Mouse (Mus musculus) heart, adult 2 months (tissue): Measurements from ENCODE around the gene Fbxl21. TPM values are rescaled to one million over a fixed set of nuclear protein-coding genes. Genes with fewer than 3 reads are reported as not detected.
A peak's percentile ranks its signal among the peaks of the same experiment; 100 is the strongest.

ENCODE experiments used
- DNase-seq, 2 experiments: peaks; one replicate each; pipeline ENCODE4 v3.0.0; 2021
- H3K27ac ChIP-seq: fragments of 200-600 bp; 2 replicates; pipeline ENCODE4 v1.8.1; 2022
- H3K27me3 ChIP-seq: fragments of 200-500 bp; 2 replicates; pipeline ENCODE4 v1.6.1; 2012; ENCODE audit warnings: mild to moderate bottlenecking, low read length, inconsistent platforms, mixed read lengths; ENCODE audit not compliant: control insufficient read depth, insufficient read depth
- H3K36me3 ChIP-seq: fragments of 200-500 bp; 2 replicates; pipeline ENCODE4 v1.6.1; 2012; ENCODE audit warnings: low read length, inconsistent platforms; ENCODE audit not compliant: control insufficient read depth, insufficient read depth
- H3K4me1 ChIP-seq: fragments of 200-500 bp; 2 replicates; pipeline ENCODE4 v1.6.1; 2011; ENCODE audit warnings: low read length; ENCODE audit not compliant: control insufficient read depth, insufficient read depth
- H3K4me3 ChIP-seq: fragments of 200-600 bp; 2 replicates; pipeline ENCODE4 v1.8.1; 2022
- H3K79me2 ChIP-seq: fragments of 200-500 bp; replicated peaks from 2 replicates; pipeline ENCODE4 v1.6.1; 2012; ENCODE audit warnings: mild to moderate bottlenecking, inconsistent platforms, low read length, moderate library complexity, mixed read lengths; ENCODE audit not compliant: control insufficient read depth, insufficient read depth
- H3K9ac ChIP-seq: fragments of 200-500 bp; 2 replicates; pipeline ENCODE4 v1.6.1; 2012; ENCODE audit warnings: low read depth, mild to moderate bottlenecking, control low read depth, inconsistent platforms, low read length, mixed read lengths
- CTCF ChIP-seq: fragments of 200-600 bp; IDR thresholded peaks from 2 replicates; pipeline ENCODE4 v1.8.1; 2022; ENCODE audit warnings: antibody characterized with exemption, mild to moderate bottlenecking, moderate library complexity
- EP300 ChIP-seq: fragments of 200-500 bp; IDR thresholded peaks from 2 replicates; pipeline ENCODE4 v1.6.1; 2011; ENCODE audit warnings: low read depth, low read length, control low read depth; ENCODE audit not compliant: insufficient read depth
- POLR2A ChIP-seq: fragments of 200-500 bp; IDR thresholded peaks from 2 replicates; pipeline ENCODE4 v1.6.1; 2011; ENCODE audit warnings: mild to moderate bottlenecking, low read depth, low read length, control low read depth; ENCODE audit not compliant: insufficient read depth
- WGBS: fragments of 180-500 bp; shearing (Covaris S2); methylation state at CpG from one replicate; pipeline ENCODE4 v1.1.7; 2018; 5-methylcytosine and 5-hydroxymethylcytosine counted together
- intact Hi-C: fragments of 180-260 bp; cut with DNase I; formaldehyde crosslinking; loops from one replicate; pipeline ENCODE4 v1.15.1; 2025
- polyA plus RNA-seq: library from polyadenylated mRNA; depleted of rRNA; stranded (reverse); fragments of >200 nt; gene quantifications from 2 replicates; pipeline ENCODE4 v1.2.3, GENCODE M21; 2012
- total RNA-seq, 2 experiments: library from RNA; stranded (reverse); gene quantifications; 2 replicates each; pipeline ENCODE4 v1.2.3; 2021

Fbxl21 gene
- total and polyA plus RNA-seq, 3 experiments, result 0.31 to 0.97 (median 0.68) TPM

- Histone ChIP-seq H3K27ac (no peak overlapping the region), H3K27me3 (no peaks in the 10 kb centered on the region), H3K36me3 (no peaks in the 10 kb centered on the region), H3K79me2 (no peaks in the 10 kb centered on the region), H3K4me3 (no peak overlapping the region), H3K4me1 (peaks cover 1% of the 10 kb centered on the region; the same call in 1 of the 2 replicates), H3K9ac (no peak overlapping the region)
- WGBS, result 62% methylated on average over 3 of the region's 3 CpGs
- DNase-seq, result no peak
- intact Hi-C loops, result no loop called here
- no peak for TF ChIP-seq CTCF
- no peak for TF ChIP-seq EP300
- no peak for TF ChIP-seq POLR2A
Measured at GRCm38 (mm10) chr13:56558811-56559210, 36.5 kb downstream of the Fbxl21 start.

DNA sequence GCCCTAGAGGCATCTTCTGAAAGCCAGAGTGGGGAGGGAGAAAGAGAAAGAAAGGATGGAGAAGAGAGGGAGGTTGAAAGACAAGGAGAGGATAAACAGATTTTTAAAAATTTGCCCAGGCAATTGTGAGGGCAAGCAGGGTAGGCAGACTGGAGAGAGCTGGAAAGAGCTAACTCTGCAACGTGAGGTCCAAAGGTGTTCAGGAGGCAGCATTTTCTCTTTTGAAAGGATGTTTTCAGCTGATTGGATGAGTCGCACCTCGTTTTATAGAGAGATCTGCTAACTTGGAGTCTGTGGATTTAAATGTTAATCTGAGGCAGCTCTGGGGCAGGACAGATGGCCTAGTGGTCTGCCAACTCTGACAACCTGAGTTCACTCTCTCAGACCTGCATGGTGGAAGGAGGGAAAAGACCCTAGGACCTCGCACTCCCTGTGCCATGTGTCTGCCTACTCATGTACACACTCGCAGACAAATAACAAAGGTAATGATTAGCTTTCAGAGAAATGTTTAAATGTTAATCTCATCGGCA is 37.6 kb downstream of the Fbxl21 start:
- TF ChIP-seq CTCF, result no peak
- no peak for TF ChIP-seq EP300
- no peak for TF ChIP-seq POLR2A
- H3K4me1 ChIP-seq, result peaks cover 1% of the 10 kb centered on the region; the same call in 1 of the 2 replicates
- H3K4me3 ChIP-seq, result no peak overlapping the region
- H3K27ac ChIP-seq, result no peak overlapping the region
- no peaks in the 10 kb centered on the region for H3K27me3 ChIP-seq
- H3K79me2 ChIP-seq, result no peaks in the 10 kb centered on the region
- intact Hi-C loops, result no loop called here
- no peaks in the 10 kb centered on the region for H3K36me3 ChIP-seq
- no peak for DNase-seq
- H3K9ac ChIP-seq, result no peak overlapping the region
- 88% methylated on average over 6 of the region's 6 CpGs for WGBS

DNA sequence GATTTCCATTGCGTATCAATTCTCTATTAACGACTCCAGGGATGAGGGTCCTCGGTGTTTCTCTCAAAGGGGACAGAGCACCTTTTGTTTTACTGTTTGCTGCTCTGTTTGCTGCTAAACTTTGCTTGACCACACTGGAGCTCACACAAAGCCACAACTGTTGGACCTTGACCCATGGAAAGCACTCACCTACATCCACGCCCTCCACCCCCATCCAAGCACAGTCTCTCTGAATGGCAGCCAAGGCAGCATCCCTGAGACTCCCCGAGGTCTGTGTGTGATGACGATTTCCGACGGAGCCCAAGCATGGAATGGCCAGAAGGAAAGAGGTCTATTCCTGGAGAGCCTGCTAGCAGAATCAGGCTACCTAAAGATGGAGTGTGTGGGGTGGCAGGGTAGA is 38.9 kb downstream of the Fbxl21 start:
- WGBS, result 77% methylated on average over 8 of the region's 8 CpGs
- H3K9ac ChIP-seq, result no peak overlapping the region
- peaks cover 1% of the 10 kb centered on the region; the same call in 1 of the 2 replicates for H3K4me1 ChIP-seq
- H3K36me3 ChIP-seq, result no peaks in the 10 kb centered on the region
- no peak for TF ChIP-seq POLR2A
- no peak for TF ChIP-seq EP300
- TF ChIP-seq CTCF, result no peak
- intact Hi-C loops, result no loop called here
- no peak overlapping the region for H3K4me3 ChIP-seq
- no peaks in the 10 kb centered on the region for H3K79me2 ChIP-seq
- DNase-seq, result no peak
- H3K27ac ChIP-seq, result no peak overlapping the region
- H3K27me3 ChIP-seq, result no peaks in the 10 kb centered on the region

- TF ChIP-seq POLR2A, result no peak
- no peak for TF ChIP-seq EP300
- TF ChIP-seq CTCF, result peak; percentile 79
- Histone ChIP-seq H3K4me1 (peaks cover 5% of the 10 kb centered on the region), H3K27me3 (no peaks in the 10 kb centered on the region), H3K36me3 (no peaks in the 10 kb centered on the region), H3K79me2 (no peaks in the 10 kb centered on the region), H3K27ac (no peak overlapping the region), H3K9ac (no peak overlapping the region), H3K4me3 (no peak overlapping the region)
- WGBS, result 38% methylated on average over 6 of the region's 6 CpGs
- intact Hi-C loops, result loop anchor here (1.0 kb wide), 1 partner anchor 95 kb away; no protein-coding TSS in a partner anchor
- peak; percentile 44 to 65 for DNase-seq
Measured at GRCm38 (mm10) chr13:56563075-56563474, 40.8 kb downstream of the Fbxl21 start.

DNA sequence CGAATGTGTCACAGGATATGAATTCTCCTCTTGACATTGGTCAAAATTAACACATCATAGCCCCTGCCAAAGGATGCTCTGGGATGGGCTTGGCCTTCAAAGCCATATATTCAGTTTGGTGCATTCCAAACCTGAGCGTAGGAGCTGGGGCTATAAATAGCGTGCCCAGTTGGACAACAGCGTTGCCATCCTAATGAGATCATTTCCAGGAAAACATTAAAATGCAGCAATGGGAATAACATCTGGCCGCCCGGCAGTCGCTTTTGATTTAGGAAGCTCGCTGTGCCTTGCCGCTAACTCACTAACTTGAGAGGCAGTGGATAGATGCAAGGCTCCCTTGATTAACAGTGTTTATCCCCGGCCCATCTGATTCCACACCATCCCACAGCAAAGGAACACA is 44.1 kb downstream of the Fbxl21 start:
- H3K36me3 ChIP-seq, result no peaks in the 10 kb centered on the region
- DNase-seq, result peak in 1 of 2 experiments; percentile 43
- TF ChIP-seq CTCF (no peak), POLR2A (no peak), EP300 (peak; percentile 53; the same call in 1 of the 2 replicates)
- no peak overlapping the region for H3K9ac ChIP-seq
- H3K4me3 ChIP-seq, result no peak overlapping the region
- H3K4me1 ChIP-seq, result peaks cover 5% of the 10 kb centered on the region
- peak overlapping the region; percentile 54 for H3K27ac ChIP-seq
- H3K27me3 ChIP-seq, result no peaks in the 10 kb centered on the region
- intact Hi-C loops, result no loop called here
- 24% methylated on average over 10 of the region's 10 CpGs for WGBS
- no peaks in the 10 kb centered on the region for H3K79me2 ChIP-seq

GRCm38 (mm10) chr13:56571645-56572044 is 49.4 kb downstream of the Fbxl21 start:
- intact Hi-C loops, result no loop called here
- Histone ChIP-seq H3K4me1 (peaks cover 19% of the 10 kb centered on the region), H3K4me3 (no peak overlapping the region), H3K27ac (no peak overlapping the region), H3K36me3 (no peaks in the 10 kb centered on the region), H3K79me2 (no peaks in the 10 kb centered on the region), H3K27me3 (no peaks in the 10 kb centered on the region), H3K9ac (no peak overlapping the region)
- TF ChIP-seq EP300, result no peak
- TF ChIP-seq POLR2A, result no peak
- TF ChIP-seq CTCF, result no peak
- WGBS, result 51% methylated on average over 8 of the region's 8 CpGs
- no peak for DNase-seq
